Mouse (Mus musculus): ENCODE results near the gene Mapkapk5.

Gene Mapkapk5

DNA sequence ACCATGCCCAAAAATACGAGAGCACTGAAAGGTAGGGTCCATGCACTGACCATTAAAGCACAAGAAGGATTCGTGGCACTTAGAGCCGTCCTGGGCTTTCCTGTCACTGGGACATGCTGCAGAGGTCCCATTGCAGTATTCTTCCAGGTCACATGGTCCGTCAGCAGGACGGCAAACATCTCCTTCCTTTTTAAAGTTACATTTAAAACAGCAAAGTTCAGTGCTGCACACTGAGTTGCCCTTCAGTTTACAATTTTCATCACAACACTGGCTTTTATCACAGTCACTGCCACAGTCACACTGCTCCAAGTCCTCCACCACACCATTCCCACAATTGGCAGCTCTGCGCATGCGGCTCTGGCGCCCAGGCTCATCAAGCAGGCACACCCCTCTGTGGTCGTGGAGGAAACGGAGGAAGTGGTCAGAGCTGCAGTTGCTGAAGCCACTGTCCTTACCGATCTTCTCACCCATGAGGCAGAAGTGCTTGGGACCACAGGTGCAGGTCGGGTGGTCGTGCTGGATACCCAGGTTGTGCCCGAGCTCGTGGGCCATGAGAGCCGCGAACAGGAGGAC lies 44.2 kb downstream of the Mapkapk5 start:
- DNase-seq (ENCODE audit: low read depth in 1 of 2, low spot score in 2 of 2) = peak in 1 of 2 experiments; percentile 22

DNA sequence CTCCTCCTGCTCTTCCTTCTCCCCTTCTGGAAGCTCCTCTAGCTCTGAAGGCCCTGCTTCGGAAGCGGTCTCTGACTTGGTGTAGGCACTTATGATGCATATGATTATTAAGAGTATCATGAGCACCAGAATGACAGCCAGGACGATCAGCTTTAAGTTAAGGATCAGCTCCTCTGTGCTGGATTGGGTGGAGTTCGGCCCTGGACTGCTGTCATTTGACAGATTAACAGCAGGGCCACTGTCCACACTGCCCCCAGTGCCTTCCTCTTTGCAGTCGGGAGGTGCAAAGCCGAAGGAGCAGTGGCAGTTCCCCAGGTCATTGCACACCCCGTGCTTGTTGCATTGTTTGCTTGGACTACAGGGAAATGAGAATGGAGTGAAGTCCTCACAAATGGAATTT lies 45.0 kb downstream of the Mapkapk5 start:
- DNase-seq (ENCODE audit: low read depth in 1 of 2, low spot score in 2 of 2) = no peak

- DNase-seq (ENCODE audit: low read depth in 1 of 2, low spot score in 2 of 2) = no peak
Measured at GRCm38 (mm10) chr5:121493305-121493704, 52.4 kb downstream of the Mapkapk5 start.

DNA sequence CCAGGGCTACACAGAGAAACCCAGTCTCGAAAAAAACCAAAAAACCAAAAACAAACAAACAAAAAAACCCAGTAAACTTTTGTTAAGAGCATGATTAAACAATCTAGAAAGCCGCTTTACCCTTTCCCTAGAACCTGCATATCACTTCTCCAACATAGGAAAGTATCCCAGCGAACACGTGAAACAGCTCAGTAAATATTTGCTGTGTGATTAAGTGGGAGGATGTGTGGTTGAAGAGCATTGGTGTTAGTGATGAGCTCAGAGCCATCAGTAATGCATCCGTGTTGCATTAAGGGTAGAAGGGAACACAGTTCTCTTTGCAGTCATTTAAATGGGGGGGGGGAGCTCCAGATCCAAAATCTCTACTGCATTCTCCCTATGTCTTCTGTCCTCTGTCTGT lies 60.9 kb downstream of the Mapkapk5 start:
- no peak for DNase-seq (ENCODE audit: low read depth in 1 of 2, low spot score in 2 of 2)

- no peak for DNase-seq (ENCODE audit: low read depth in 1 of 2, low spot score in 2 of 2)
Measured at GRCm38 (mm10) chr5:121477680-121478079, 68.0 kb downstream of the Mapkapk5 start.

- DNase-seq (ENCODE audit: low read depth in 1 of 2, low spot score in 2 of 2) = no peak
Measured at GRCm38 (mm10) chr5:121476040-121476439, 69.7 kb downstream of the Mapkapk5 start.
